Mouse (Mus musculus): ENCODE measurements around the gene Sap30bp. TPM values are rescaled to one million over a fixed set of nuclear protein-coding genes. Genes with fewer than 3 reads are reported as not detected.

Sap30bp gene
- polyA plus RNA-seq, 1 experiment from 2014 or later: 23.5 TPM

GRCm38 (mm10) chr11:115941980-115942379 is 8.9 kb downstream of the Sap30bp start:
- H3K9ac ChIP-seq (ENCODE audit: low read length): no peak overlapping the region
- no peaks in the 10 kb centered on the region for H3K4me1 ChIP-seq (ENCODE audit: control insufficient read depth, insufficient read depth, low read length)
- ATAC-seq (replicated peaks; ENCODE audit: extremely low read depth, insufficient read depth, low FRiP score): no peak
- 76% methylated on average over 7 of the region's 7 CpGs for WGBS
- H3K4me3 ChIP-seq (ENCODE audit: low read length): no peak overlapping the region
- H3K4me2 ChIP-seq (ENCODE audit: low read depth, low read length): no peak overlapping the region
- H3K36me3 ChIP-seq (ENCODE audit: control insufficient read depth, insufficient read depth): peaks cover 29% of the 10 kb centered on the region
- H3K27me3 ChIP-seq (ENCODE audit: control insufficient read depth, insufficient read depth, low read length): no peaks in the 10 kb centered on the region
- H3K27ac ChIP-seq (ENCODE audit: low read length): no peak overlapping the region
- H3K9me3 ChIP-seq (replicated peaks; ENCODE audit: control insufficient read depth, low read length): no peaks in the 10 kb centered on the region

DNA sequence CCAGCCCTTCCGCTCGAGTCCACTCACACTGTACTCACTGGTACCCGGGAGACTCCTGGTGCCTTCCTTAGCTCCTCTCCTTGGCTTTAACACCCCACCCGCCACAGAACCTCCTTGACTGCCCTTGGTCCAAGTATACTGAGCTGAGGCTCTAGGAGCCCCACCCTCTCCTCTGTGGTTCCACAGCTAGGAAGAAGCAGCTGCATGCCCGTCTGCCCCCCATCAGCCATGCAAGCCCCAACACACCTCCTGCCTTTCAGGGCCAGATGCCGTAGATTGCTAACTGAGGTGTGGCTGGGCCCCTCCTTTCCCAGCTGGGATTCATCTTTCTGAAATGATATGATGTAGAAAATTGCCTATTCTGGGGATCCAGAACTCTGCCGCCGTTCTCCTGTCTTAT is 12.2 kb downstream of the Sap30bp start:
- Histone ChIP-seq H3K27me3 (ENCODE audit: control insufficient read depth, insufficient read depth, low read length) (no peaks in the 10 kb centered on the region), H3K27ac (ENCODE audit: low read length) (no peak overlapping the region; the same call in 1 of the 2 replicates), H3K9ac (ENCODE audit: low read length) (no peak overlapping the region), H3K9me3 (replicated peaks; ENCODE audit: control insufficient read depth, low read length) (no peaks in the 10 kb centered on the region), H3K4me2 (ENCODE audit: low read depth, low read length) (no peak overlapping the region), H3K4me1 (ENCODE audit: control insufficient read depth, insufficient read depth, low read length) (no peaks in the 10 kb centered on the region), H3K36me3 (ENCODE audit: control insufficient read depth, insufficient read depth) (peaks cover 11% of the 10 kb centered on the region), H3K4me3 (ENCODE audit: low read length) (no peak overlapping the region)
- no peak for ATAC-seq (replicated peaks; ENCODE audit: extremely low read depth, insufficient read depth, low FRiP score)
- WGBS: 92% methylated on average over 8 of the region's 8 CpGs

- no peak overlapping the region for H3K9ac ChIP-seq (ENCODE audit: low read length)
- no peaks in the 10 kb centered on the region for H3K27me3 ChIP-seq (ENCODE audit: control insufficient read depth, insufficient read depth, low read length)
- ATAC-seq (replicated peaks; ENCODE audit: extremely low read depth, insufficient read depth, low FRiP score): 0 out of 2 replicates have a peak, but pooled peaks have one; percentile 38
- H3K4me3 ChIP-seq (ENCODE audit: low read length): no peak overlapping the region
- no peaks in the 10 kb centered on the region for H3K9me3 ChIP-seq (replicated peaks; ENCODE audit: control insufficient read depth, low read length)
- 76% methylated on average over 9 of the region's 9 CpGs for WGBS
- H3K4me2 ChIP-seq (ENCODE audit: low read depth, low read length): no peak overlapping the region
- no peaks in the 10 kb centered on the region for H3K4me1 ChIP-seq (ENCODE audit: control insufficient read depth, insufficient read depth, low read length)
- H3K27ac ChIP-seq (ENCODE audit: low read length): peak overlapping the region; percentile 56
- H3K36me3 ChIP-seq (ENCODE audit: control insufficient read depth, insufficient read depth): peaks cover 5% of the 10 kb centered on the region; the same call in 1 of the 2 replicates
These were observed 13.2 kb downstream of the Sap30bp start for GRCm38 (mm10) chr11:115946221-115946828.

- H3K36me3 ChIP-seq (ENCODE audit: control insufficient read depth, insufficient read depth): peaks cover 5% of the 10 kb centered on the region; the same call in 1 of the 2 replicates
- no peak overlapping the region for H3K9ac ChIP-seq (ENCODE audit: low read length)
- H3K4me1 ChIP-seq (ENCODE audit: control insufficient read depth, insufficient read depth, low read length): no peaks in the 10 kb centered on the region
- no peaks in the 10 kb centered on the region for H3K27me3 ChIP-seq (ENCODE audit: control insufficient read depth, insufficient read depth, low read length)
- no peaks in the 10 kb centered on the region for H3K9me3 ChIP-seq (replicated peaks; ENCODE audit: control insufficient read depth, low read length)
- 86% methylated on average over 9 of the region's 9 CpGs for WGBS
- no peak overlapping the region for H3K4me2 ChIP-seq (ENCODE audit: low read depth, low read length)
- H3K4me3 ChIP-seq (ENCODE audit: low read length): no peak overlapping the region
- H3K27ac ChIP-seq (ENCODE audit: low read length): no peak overlapping the region
- ATAC-seq (replicated peaks; ENCODE audit: extremely low read depth, insufficient read depth, low FRiP score): no peak
These were observed 15.2 kb downstream of the Sap30bp start for GRCm38 (mm10) chr11:115948316-115948715.

DNA sequence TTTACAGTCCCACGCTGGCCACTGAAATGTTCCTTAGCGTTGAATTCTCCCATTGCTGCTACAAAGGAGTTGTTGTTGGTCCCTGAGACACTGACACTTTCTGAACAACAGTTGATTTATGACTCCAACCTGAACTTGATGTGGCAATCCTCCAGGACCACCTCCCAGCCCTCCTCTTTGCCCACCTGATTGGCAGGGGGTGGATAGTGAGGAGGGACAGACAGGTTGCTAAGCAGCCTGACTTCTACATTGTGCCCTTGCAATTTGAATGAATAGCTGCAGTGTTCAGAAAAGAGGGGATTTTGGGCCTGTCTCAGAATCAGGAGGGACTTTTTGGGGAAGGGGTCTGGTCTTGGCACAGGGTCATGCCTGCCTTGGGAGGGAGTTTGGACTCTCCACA is 17.6 kb downstream of the Sap30bp start:
- H3K27ac ChIP-seq (ENCODE audit: low read length): no peak overlapping the region
- no peaks in the 10 kb centered on the region for H3K4me1 ChIP-seq (ENCODE audit: control insufficient read depth, insufficient read depth, low read length)
- H3K4me2 ChIP-seq (ENCODE audit: low read depth, low read length): no peak overlapping the region
- ATAC-seq (replicated peaks; ENCODE audit: extremely low read depth, insufficient read depth, low FRiP score): no peak
- no peak overlapping the region for H3K9ac ChIP-seq (ENCODE audit: low read length)
- no peaks in the 10 kb centered on the region for H3K27me3 ChIP-seq (ENCODE audit: control insufficient read depth, insufficient read depth, low read length)
- H3K4me3 ChIP-seq (ENCODE audit: low read length): no peak overlapping the region
- H3K9me3 ChIP-seq (replicated peaks; ENCODE audit: control insufficient read depth, low read length): no peaks in the 10 kb centered on the region
- WGBS: 87% methylated on average over 2 of the region's 2 CpGs
- H3K36me3 ChIP-seq (ENCODE audit: control insufficient read depth, insufficient read depth): peaks cover 5% of the 10 kb centered on the region

DNA sequence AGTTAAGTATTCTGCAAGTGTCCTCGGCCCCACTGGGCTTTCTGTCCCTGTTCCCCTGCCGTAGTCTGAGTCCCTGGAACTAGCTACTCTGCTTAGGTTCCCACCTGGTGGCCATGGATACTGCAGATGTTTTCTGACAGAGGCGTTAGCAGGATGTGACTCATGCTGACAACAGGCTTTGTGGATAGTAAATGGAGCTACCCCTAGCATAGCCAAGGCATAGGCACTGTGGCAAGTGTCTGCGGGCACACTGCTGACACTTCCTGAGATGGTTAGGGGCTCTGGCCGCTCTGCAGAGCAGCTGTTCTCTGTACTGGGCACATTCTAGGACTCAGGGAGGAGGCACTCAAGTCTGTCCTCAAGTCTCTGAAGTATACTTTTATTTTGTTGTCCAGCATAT is 21.6 kb downstream of the Sap30bp start:
- H3K27me3 ChIP-seq (ENCODE audit: control insufficient read depth, insufficient read depth, low read length): no peaks in the 10 kb centered on the region
- no peaks in the 10 kb centered on the region for H3K9me3 ChIP-seq (replicated peaks; ENCODE audit: control insufficient read depth, low read length)
- ATAC-seq (replicated peaks; ENCODE audit: extremely low read depth, insufficient read depth, low FRiP score): no peak
- no peak overlapping the region for H3K27ac ChIP-seq (ENCODE audit: low read length)
- 69% methylated on average over 5 of the region's 5 CpGs for WGBS
- H3K4me2 ChIP-seq (ENCODE audit: low read depth, low read length): no peak overlapping the region
- H3K4me1 ChIP-seq (ENCODE audit: control insufficient read depth, insufficient read depth, low read length): no peaks in the 10 kb centered on the region
- H3K36me3 ChIP-seq (ENCODE audit: control insufficient read depth, insufficient read depth): peaks cover 12% of the 10 kb centered on the region; the same call in 1 of the 2 replicates
- no peak overlapping the region for H3K9ac ChIP-seq (ENCODE audit: low read length)
- no peak overlapping the region for H3K4me3 ChIP-seq (ENCODE audit: low read length)

DNA sequence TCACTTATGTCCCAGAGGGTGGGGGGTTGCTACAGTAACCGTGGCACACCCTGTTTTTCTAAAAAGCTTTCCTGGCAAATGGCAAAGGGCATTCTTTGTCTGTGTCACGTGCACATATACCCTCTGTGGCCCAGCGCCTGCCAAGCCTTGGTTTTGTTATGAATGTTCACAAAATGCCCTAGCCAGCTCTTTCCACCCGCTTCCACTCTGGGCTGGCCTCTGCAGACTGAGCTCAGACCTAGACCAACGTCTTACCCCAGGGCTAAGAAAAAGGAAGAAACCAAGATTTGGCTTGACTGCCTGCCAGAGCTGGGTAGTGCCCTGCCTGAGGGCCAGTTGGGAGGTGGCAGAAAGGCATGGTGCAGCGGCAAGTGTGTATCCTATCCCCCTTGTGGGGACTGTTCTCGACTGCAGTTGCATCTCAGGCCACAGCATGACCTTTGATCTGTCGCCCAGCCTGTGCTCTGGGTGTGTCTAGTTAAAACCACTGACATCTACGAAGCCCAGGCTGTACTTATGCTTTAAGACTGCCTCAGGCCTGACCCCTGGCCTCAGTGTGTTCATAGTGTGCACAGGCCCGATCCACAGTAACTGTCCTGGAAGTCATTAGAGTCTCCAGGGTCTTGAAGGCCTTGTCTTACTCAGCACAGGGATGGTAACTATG is 22.2 kb downstream of the Sap30bp start:
- H3K9ac ChIP-seq (ENCODE audit: low read length): no peak overlapping the region
- peaks cover 14% of the 10 kb centered on the region for H3K36me3 ChIP-seq (ENCODE audit: control insufficient read depth, insufficient read depth)
- 75% methylated on average over 10 of the region's 10 CpGs for WGBS
- no peak for ATAC-seq (replicated peaks; ENCODE audit: extremely low read depth, insufficient read depth, low FRiP score)
- no peaks in the 10 kb centered on the region for H3K4me1 ChIP-seq (ENCODE audit: control insufficient read depth, insufficient read depth, low read length)
- no peak overlapping the region for H3K27ac ChIP-seq (ENCODE audit: low read length)
- H3K27me3 ChIP-seq (ENCODE audit: control insufficient read depth, insufficient read depth, low read length): no peaks in the 10 kb centered on the region
- no peak overlapping the region for H3K4me3 ChIP-seq (ENCODE audit: low read length)
- no peak overlapping the region for H3K4me2 ChIP-seq (ENCODE audit: low read depth, low read length)
- H3K9me3 ChIP-seq (replicated peaks; ENCODE audit: control insufficient read depth, low read length): no peaks in the 10 kb centered on the region

- Histone ChIP-seq H3K9ac (ENCODE audit: low read length) (no peak overlapping the region), H3K27ac (ENCODE audit: low read length) (peak overlapping the region; percentile 24; the same call in 1 of the 2 replicates), H3K9me3 (replicated peaks; ENCODE audit: control insufficient read depth, low read length) (no peaks in the 10 kb centered on the region), H3K4me1 (ENCODE audit: control insufficient read depth, insufficient read depth, low read length) (no peaks in the 10 kb centered on the region), H3K4me2 (ENCODE audit: low read depth, low read length) (no peak overlapping the region), H3K4me3 (ENCODE audit: low read length) (no peak overlapping the region), H3K27me3 (ENCODE audit: control insufficient read depth, insufficient read depth, low read length) (no peaks in the 10 kb centered on the region), H3K36me3 (ENCODE audit: control insufficient read depth, insufficient read depth) (peaks cover 24% of the 10 kb centered on the region)
- WGBS: 65% methylated on average over 4 of the region's 4 CpGs
- no peak for ATAC-seq (replicated peaks; ENCODE audit: extremely low read depth, insufficient read depth, low FRiP score)
These were observed 23.4 kb downstream of the Sap30bp start for GRCm38 (mm10) chr11:115956453-115956852.

- no peaks in the 10 kb centered on the region for H3K27me3 ChIP-seq (ENCODE audit: control insufficient read depth, insufficient read depth, low read length)
- no peaks in the 10 kb centered on the region for H3K4me1 ChIP-seq (ENCODE audit: control insufficient read depth, insufficient read depth, low read length)
- 72% methylated on average over 7 of the region's 7 CpGs for WGBS
- ATAC-seq (replicated peaks; ENCODE audit: extremely low read depth, insufficient read depth, low FRiP score): no peak
- no peak overlapping the region for H3K4me3 ChIP-seq (ENCODE audit: low read length)
- peaks cover 27% of the 10 kb centered on the region for H3K36me3 ChIP-seq (ENCODE audit: control insufficient read depth, insufficient read depth)
- H3K4me2 ChIP-seq (ENCODE audit: low read depth, low read length): no peak overlapping the region
- no peak overlapping the region for H3K27ac ChIP-seq (ENCODE audit: low read length)
- H3K9ac ChIP-seq (ENCODE audit: low read length): no peak overlapping the region
- no peaks in the 10 kb centered on the region for H3K9me3 ChIP-seq (replicated peaks; ENCODE audit: control insufficient read depth, low read length)
These were observed 24.9 kb downstream of the Sap30bp start for GRCm38 (mm10) chr11:115957971-115958370.
